Mouse (Mus musculus): ENCODE measurements around the gene Mcur1.

DNA sequence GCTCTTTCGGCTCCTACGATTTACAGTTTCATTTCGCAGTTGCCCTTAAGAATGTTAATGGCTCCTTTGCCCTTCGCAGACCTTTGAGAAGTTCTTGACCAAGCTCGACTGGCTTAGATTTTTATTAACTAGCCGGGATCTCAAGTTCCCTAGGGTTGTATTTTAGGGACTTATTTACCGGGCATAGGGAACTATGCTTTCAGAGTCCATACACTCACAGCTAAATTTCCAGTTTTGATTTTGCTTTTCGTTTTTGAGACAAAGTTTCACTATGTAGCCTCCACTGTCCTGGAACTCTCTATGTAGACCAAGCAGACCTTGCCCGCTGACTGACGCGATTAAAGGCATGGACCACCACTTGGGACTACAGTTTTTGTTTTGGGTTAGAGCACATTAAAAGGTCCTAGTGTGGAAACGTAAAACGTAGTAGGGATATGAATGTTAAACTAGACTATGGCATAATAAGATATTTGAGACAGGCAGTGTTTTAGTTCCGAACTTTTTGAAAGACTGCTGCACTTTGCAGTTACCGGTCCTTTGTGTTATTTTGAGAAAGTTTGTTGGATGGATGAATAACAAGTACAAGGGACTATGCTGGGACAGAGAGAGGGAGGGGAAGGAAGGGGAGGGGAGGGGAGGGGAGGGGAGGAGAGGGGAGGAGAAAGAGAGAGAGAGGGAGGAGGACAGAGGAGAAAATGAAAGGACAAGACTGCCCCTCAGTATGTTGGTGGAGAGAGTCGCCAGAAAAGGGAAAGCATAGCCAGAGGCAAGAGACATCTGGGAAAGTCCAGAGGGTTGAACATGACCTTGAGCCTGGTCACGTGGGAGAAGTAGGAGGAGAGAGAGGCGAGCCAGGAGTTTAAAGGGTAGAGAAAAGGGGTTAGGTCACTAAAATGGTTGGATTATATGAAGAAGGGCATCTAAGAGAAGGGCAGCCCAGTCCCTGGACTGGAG lies 744 bp upstream of the Mcur1 start:
- no peak for TF ChIP-seq POLR2A (IDR thresholded peaks at IDR 0.05; ENCODE audit: borderline replicate concordance, control insufficient read depth, low read depth, low read length)
- no peak for TF ChIP-seq CTCF (IDR thresholded peaks at IDR 0.05; ENCODE audit: control insufficient read depth, insufficient read depth, low read length)

All from bone marrow, adult 2 months (tissue).